Mouse (Mus musculus) E14TG2a.4 (cell line): ENCODE results near the gene Ces1b.
A peak's percentile ranks its signal among the peaks of the same experiment; 100 is the strongest.

ENCODE experiments used
- H3K27me3 ChIP-seq: 2 replicates; pipeline ENCODE4 v1.6.1; 2014; ENCODE audit warnings: low read length, control low read depth; ENCODE audit not compliant: insufficient read depth
- H3K36me3 ChIP-seq: 2 replicates; pipeline ENCODE4 v1.6.1; 2014; ENCODE audit warnings: low read length, control low read depth; ENCODE audit not compliant: insufficient read depth
- H3K4me1 ChIP-seq: replicated peaks from 2 replicates; pipeline ENCODE4 v1.6.1; 2014; ENCODE audit warnings: low read depth, low read length, control low read depth
- H3K4me3 ChIP-seq: replicated peaks from 2 replicates; pipeline ENCODE4 v1.5.1; 2014; ENCODE audit warnings: mild to moderate bottlenecking, low read length
- H3K9me3 ChIP-seq: 2 replicates; pipeline ENCODE4 v1.6.1; 2014; ENCODE audit warnings: low read length, control low read depth
- CTCF ChIP-seq: conservative IDR thresholded peaks from 2 replicates; pipeline ENCODE4 v1.5.1; 2014; ENCODE audit warnings: low read length
- NANOG ChIP-seq: IDR thresholded peaks from 2 replicates; pipeline ENCODE4 v1.6.1; 2014; ENCODE audit warnings: borderline replicate concordance, low read length, mixed read lengths
- POU5F1 ChIP-seq: IDR thresholded peaks from 2 replicates; pipeline ENCODE4 v1.6.1; 2014; ENCODE audit warnings: low read length, borderline replicate concordance

Ces1b gene

DNA sequence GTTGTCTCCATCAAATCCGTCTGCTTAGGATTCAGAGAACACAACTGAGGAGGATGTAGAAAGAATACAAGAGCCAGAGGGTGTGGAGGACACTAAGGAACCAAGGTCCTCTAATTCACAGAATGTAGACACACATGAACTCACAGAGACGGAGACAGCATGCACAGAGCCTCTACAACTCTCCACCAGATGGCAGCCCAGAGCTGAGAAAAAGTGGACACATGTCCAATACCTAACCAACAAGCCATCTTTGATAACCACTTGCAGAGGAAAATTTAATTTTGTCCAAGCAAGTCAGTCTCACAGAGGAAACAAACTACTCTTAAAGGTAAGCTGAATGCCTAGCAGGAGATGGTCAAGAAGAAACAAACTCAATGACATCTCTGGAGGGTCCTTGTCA, 20.6 kb downstream of the Ces1b start:
- Histone ChIP-seq H3K4me3 (no peak overlapping the region), H3K9me3 (no peaks in the 10 kb centered on the region), H3K27me3 (no peaks in the 10 kb centered on the region), H3K36me3 (no peaks in the 10 kb centered on the region), H3K4me1 (peaks cover 17% of the 10 kb centered on the region)
- TF ChIP-seq POU5F1 (no peak), NANOG (no peak), CTCF (peak; percentile 51)

DNA sequence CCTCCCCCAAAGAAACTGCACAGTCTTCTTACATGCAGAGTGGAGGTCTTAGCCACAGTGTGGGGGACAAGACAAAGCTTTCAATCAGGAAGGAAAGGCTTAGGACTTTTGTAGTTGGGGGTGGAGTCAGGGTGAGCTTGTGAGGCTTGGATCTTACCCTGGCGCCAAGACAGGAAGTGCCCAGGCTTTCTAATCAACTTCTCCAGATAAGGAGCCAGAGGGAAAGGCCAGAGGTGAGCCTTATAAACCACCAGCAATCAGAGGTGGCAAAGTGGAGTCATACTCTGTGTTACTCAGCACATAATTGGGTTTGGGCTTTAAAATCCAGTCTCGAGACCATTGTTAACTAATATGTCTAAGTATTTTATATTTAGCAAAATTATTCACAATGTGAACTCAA, 24.6 kb downstream of the Ces1b start:
- no peaks in the 10 kb centered on the region for H3K27me3 ChIP-seq
- H3K36me3 ChIP-seq = no peaks in the 10 kb centered on the region
- H3K9me3 ChIP-seq = no peaks in the 10 kb centered on the region
- TF ChIP-seq POU5F1 (no peak), CTCF (no peak), NANOG (no peak)
- peaks cover 11% of the 10 kb centered on the region for H3K4me1 ChIP-seq
- no peak overlapping the region for H3K4me3 ChIP-seq

DNA sequence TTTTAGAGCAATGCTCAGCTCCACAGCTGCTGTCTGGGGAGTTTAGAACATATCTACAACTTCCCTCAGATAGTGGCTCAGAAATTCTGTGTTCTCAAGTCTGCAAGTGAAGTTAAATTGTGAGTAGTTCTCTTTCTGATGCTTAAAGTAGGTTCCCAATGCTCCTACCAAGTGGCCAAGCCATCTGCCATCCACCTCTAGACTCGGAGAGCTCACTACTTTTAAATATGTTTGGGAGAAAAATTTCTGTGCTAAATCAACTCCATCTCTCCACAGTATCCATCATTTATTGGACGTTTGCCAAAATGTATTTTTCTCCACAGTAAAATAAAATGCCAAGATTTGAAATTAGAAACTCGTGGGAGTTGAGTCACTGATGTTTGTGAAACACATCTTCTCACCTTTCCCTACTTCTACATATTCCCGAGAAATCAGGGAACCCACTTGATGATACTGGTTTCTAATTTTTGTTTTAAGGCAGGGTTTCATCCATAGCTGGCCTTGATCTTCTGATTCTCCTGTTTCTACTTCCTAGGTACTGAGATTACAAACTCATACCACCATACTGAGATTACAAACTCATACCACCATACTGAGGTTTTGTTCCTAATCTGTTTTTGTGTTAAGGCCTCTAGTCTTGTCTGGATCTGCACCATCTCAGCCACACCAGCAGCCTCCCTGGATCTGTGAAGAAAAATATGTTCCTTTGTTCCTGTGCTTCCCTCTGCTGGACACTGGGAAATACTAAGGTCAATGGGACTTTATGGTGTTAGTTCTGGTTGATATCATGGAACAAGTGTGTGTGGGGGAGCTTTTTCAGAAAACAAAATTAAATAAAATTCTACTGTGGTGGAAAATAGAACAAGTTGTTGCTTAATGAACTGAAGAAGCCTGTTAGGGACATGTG, 31.1 kb downstream of the Ces1b start:
- TF ChIP-seq CTCF (no peak), NANOG (no peak), POU5F1 (no peak)
- H3K4me1 ChIP-seq = 0 out of 2 replicates have a peak, but pooled peaks cover 6% of the 10 kb centered on the region
- no peak overlapping the region for H3K4me3 ChIP-seq
- no peaks in the 10 kb centered on the region for H3K9me3 ChIP-seq
- no peaks in the 10 kb centered on the region for H3K36me3 ChIP-seq
- no peaks in the 10 kb centered on the region for H3K27me3 ChIP-seq

DNA sequence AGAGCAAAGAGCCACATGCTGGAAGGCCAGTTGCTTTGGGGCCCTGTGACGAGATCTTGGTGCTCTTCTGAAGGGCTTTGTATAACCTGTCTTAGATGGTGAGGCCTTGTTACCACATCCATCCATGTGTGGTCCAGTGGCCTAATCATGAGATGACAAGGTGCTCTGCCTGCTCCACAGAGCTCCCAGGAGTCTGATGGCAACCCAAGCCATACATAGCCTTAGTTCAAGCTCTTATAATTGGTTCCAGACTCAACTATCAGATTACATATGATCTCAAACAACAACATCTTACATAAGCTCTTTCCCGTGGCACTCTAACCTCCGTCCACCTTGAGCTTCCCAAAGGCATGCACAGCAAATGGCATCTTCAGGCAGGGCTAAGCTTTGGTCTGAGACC, 31.7 kb downstream of the Ces1b start, which contains the start of gene Ces1a:
Gene Ces1a (minus strand): TSS at position 101 of the 400 bp plus-strand sequence.
- H3K4me3 ChIP-seq = no peak within 1 kb of the TSS
- H3K9me3 ChIP-seq = no peaks in the 10 kb centered on the region
- H3K4me1 ChIP-seq = 0 out of 2 replicates have a peak, but pooled peaks cover 5% of the 10 kb centered on the region
- H3K27me3 ChIP-seq = no peaks in the 10 kb centered on the region
- TF ChIP-seq NANOG = no peak
- no peak for TF ChIP-seq CTCF
- TF ChIP-seq POU5F1 = no peak
- no peaks in the 10 kb centered on the region for H3K36me3 ChIP-seq

DNA sequence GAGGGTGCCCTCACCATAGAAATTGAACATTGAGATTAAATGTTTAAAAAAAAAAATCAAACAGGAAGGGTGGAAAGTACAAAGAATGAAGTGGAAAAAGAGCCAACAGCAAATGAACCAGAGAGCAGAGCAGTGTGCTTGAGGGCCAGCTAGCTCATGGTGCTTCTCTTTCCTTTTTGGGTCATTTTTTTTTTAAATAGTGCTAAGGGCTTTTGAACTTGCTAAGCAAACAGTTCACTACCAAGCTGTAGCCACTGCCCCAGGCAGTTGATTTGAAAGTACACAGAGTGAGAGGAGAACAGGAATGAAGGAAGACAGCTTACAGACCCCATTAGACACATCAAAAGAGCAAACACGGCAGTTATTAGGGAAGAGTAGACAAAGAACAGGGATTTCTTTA, 36.7 kb downstream of the Ces1b start:
- H3K4me1 ChIP-seq = peaks cover 12% of the 10 kb centered on the region
- TF ChIP-seq CTCF (no peak), POU5F1 (no peak), NANOG (no peak)
- no peaks in the 10 kb centered on the region for H3K27me3 ChIP-seq
- H3K4me3 ChIP-seq = no peak overlapping the region
- H3K9me3 ChIP-seq = no peaks in the 10 kb centered on the region
- no peaks in the 10 kb centered on the region for H3K36me3 ChIP-seq

DNA sequence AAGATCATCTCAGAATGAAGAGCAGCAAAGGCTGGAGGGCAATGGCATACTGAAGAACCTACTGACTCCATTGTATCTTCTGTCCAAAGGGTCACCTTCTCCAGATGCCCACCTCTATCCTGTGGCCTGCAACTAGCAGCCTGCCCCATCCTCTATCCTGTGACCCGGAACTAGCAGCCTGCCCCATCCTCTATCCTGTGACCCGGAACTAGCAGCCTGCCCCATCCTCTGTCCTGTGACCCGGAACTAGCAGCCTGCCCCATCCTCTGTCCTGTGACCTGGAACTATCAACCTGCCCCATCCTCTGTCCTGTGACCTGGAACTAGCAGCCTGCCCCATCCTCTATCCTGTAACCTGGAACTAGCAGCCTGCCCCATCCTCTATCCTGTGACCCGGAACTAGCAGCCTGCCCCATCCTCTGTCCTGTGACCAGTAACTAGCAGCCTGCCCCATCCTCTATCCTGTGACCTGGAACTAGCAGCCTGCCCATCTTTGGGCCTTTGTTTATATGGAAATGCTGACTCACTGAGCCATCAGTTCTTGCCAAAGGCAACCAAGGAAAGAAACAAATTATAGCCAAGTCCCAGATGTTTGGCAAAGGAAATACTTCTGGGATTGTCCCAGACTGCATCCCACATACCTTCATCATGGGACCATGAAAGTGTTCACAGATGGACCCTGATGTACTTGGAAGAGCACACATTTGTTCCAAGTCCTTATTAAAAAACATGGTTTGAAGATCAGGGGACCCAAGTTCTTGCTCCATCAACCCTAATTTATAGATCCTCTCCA, 38.8 kb downstream of the Ces1b start:
- Histone ChIP-seq H3K4me3 (no peak overlapping the region), H3K9me3 (no peaks in the 10 kb centered on the region), H3K4me1 (peaks cover 12% of the 10 kb centered on the region), H3K27me3 (no peaks in the 10 kb centered on the region), H3K36me3 (no peaks in the 10 kb centered on the region)
- TF ChIP-seq NANOG (no peak), POU5F1 (no peak), CTCF (no peak)

DNA sequence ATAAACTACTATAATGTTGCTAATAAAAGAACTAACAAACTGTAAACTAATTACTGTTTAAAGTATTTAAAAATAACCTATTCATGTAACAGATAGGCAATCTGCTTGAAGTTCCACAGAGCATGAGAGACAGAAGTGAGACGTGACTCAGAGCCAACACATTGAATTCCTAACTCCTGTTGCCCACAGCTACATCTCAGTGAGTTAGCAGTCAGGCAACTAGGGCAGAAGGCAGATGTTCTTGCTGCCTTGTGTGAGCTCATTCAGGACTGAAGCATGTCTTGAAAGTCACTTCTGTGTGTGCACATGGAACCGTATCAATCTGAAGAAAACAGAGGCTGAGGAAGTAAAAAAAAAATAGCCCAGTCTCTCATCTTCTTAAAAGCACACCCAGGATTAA, 39.6 kb downstream of the Ces1b start:
- no peak overlapping the region for H3K4me3 ChIP-seq
- TF ChIP-seq CTCF (no peak), NANOG (no peak), POU5F1 (no peak)
- H3K9me3 ChIP-seq = no peaks in the 10 kb centered on the region
- no peaks in the 10 kb centered on the region for H3K36me3 ChIP-seq
- H3K27me3 ChIP-seq = no peaks in the 10 kb centered on the region
- peaks cover 12% of the 10 kb centered on the region for H3K4me1 ChIP-seq

DNA sequence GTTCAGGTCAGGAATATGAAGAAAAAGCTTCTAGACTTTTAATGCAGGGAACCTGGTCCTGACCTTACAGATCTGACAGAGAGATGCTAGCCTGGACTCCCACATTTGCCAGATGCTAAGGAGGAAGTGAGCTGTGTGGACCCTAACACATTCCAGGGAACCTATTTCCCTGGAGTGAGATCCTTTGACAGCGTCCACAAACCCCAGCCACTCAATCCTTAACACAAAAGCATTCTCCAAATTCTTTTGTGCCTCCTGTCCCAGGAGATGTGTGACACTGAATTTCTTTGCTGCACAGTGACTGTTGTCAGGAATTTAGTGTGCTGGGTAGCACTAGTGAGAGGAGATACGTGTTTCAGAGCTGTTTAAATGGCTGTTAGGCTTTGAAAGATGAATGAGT, 41.0 kb downstream of the Ces1b start:
- TF ChIP-seq POU5F1 = no peak
- TF ChIP-seq NANOG = no peak
- Histone ChIP-seq H3K4me1 (peaks cover 12% of the 10 kb centered on the region), H3K4me3 (no peak overlapping the region), H3K9me3 (no peaks in the 10 kb centered on the region), H3K36me3 (no peaks in the 10 kb centered on the region), H3K27me3 (no peaks in the 10 kb centered on the region)
